Mouse (Mus musculus) layer of hippocampus, adult 2 months (tissue): ENCODE results near the gene Ap2m1. TPM values are rescaled to one million over a fixed set of nuclear protein-coding genes. Genes with fewer than 3 reads are reported as not detected.
A peak's percentile ranks its signal among the peaks of the same experiment; 100 is the strongest.

Experiments used
- DNase-seq, 2 experiments: peaks; one replicate each; pipeline ENCODE4 v3.0.0; 2022; ENCODE audit warnings: low spot score in 2 of 2
- H3K27ac ChIP-seq: fragments of 200-600 bp; 2 replicates; pipeline ENCODE4 v1.8.1; 2022
- H3K4me3 ChIP-seq: fragments of 200-600 bp; 2 replicates; pipeline ENCODE4 v1.8.1; 2022; ENCODE audit warnings: mild to moderate bottlenecking
- CTCF ChIP-seq: fragments of 200-600 bp; conservative IDR thresholded peaks from 2 replicates; pipeline ENCODE4 v1.8.1; 2022; ENCODE audit warnings: antibody characterized with exemption, mild to moderate bottlenecking, moderate library complexity
- total RNA-seq, 2 experiments: library from RNA; stranded (reverse); gene quantifications; 2 replicates each; pipeline ENCODE4 v1.2.3; 2021

Gene Ap2m1
- total RNA-seq, 2 experiments from 2014 or later: 712 to 736 TPM

DNA sequence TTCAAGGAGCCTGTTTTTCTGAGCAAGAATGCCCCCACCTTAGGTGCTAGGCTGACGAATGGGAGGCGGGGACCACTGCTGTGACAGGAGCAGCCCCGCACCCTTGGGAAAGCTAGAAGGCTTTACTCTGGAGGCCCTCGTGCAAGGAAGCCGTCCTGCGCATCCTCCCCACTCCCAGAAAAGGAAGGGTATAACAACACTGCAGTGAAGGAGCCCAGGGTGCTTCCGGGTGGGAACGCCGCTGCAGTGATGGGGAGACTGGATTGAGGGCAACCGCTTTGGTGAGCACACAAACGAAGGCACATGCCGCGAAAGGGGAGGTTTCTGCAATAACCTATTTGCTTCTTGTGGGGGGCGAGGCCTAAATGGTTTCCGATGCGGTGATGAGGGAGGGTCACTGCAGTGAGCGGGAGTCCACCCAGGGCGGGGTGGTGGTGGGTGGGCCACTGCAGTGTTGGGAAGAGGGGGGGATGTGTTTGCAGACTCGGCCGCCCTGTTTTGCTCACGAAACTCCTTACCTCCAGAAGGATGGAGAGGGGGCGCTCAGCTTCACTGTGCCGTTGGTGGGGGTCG lies 54.2 kb downstream of the Ap2m1 start, which contains the start of gene Vwa5b2:
Gene Vwa5b2 (plus strand): TSS at position 106 of the 573 bp plus-strand sequence.
- H3K27ac ChIP-seq: peak within 1 kb of the TSS; percentile 65
- no peak for TF ChIP-seq CTCF
- no peak for DNase-seq
- peak within 1 kb of the TSS; percentile 65 for H3K4me3 ChIP-seq

DNA sequence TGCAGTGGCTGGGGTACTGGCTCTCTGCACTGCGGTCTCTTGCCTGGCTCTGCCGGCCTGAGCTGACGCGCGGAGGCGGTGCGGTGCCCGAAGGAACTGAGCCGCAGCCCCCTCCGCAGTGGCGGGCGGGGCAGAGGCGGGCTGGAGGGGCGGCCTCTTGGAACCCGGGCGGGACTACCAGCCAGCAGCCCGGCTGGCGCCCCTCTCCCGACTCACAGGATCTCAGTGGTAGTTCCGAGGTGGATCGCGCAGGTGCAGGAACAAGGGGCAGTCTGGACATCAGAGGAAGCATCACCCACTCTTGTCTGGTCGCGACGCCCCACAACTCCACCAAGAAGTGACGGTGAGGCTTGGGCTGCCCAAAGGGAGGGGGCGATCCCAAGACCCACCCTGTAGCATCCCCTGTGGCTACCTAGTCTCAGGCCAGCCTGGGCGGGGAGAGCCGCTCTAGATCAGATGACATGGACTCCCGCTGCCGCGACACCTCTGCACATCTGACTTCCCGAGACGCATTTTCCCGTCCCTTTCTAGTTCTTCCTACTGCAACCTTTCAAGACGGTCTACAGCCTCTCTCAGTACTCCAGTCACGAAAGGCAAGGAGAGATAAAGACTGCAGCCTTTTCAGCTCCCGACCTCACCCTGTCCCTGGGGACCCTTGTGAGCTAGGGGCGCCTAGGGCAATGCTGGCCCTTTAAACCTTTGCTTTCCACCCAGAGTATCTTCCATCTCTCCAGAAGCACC lies 54.8 kb downstream of the Ap2m1 start:
- TF ChIP-seq CTCF: no peak
- H3K4me3 ChIP-seq: peak overlapping the region; percentile 65
- DNase-seq: peak in 1 of 2 experiments; percentile 36
- peak overlapping the region; percentile 65; the same call in 1 of the 2 replicates for H3K27ac ChIP-seq

DNA sequence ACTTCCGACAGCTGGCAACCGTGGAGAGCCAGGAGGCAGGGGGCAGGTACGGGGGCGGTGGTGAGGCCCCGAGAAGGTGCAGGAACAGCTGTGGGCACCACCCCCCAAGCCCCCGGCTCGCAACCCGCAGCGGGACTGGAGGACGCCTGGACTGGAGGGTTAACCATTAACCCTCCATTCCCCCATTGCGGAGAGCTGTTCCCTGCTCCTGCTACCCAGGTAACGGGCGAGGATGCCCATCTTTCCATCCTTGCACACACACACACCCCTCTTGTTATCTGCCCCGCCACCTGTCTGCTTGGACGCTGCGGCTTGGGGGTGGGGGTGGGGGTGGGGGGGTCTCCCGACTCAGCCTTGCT lies 55.4 kb downstream of the Ap2m1 start:
- no peak for DNase-seq
- Histone ChIP-seq H3K27ac (no peak overlapping the region), H3K4me3 (peak overlapping the region; percentile 65)
- no peak for TF ChIP-seq CTCF

- no peak overlapping the region for H3K27ac ChIP-seq
- TF ChIP-seq CTCF: no peak
- no peak overlapping the region for H3K4me3 ChIP-seq
- no peak for DNase-seq
These were observed 55.9 kb downstream of the Ap2m1 start for GRCm38 (mm10) chr16:20591076-20591705.

Other genes with a start within 250 kb of the Ap2m1 start
- gene Parl, start 233.1 kb upstream of the Ap2m1 start, total RNA-seq: 10 to 100 TPM; 51.4 to 56.4 TPM
- not detected for gene Cyp2ab1, start 210.1 kb upstream of the Ap2m1 start, total RNA-seq
- gene Abcc5, start 109.1 kb upstream of the Ap2m1 start, total RNA-seq: 100 to 1,000 TPM; 220 to 244 TPM
- 10 to 100 TPM; 48.9 to 50.4 TPM for gene Eif2b5, start 36.7 kb upstream of the Ap2m1 start, total RNA-seq
- 10 to 100 TPM; 56.5 to 56.9 TPM for gene Dvl3, start 18.5 kb upstream of the Ap2m1 start, total RNA-seq
- 10 to 100 TPM; 85.1 to 93.0 TPM for gene Abcf3, start 13.1 kb downstream of the Ap2m1 start, total RNA-seq
- 10 to 100 TPM; 25.2 to 27.2 TPM for gene Vwa5b2, start 54.0 kb downstream of the Ap2m1 start, total RNA-seq
- 1 to 10 TPM; 2.4 to 3.2 TPM for gene Eef1akmt4, start 76.1 kb downstream of the Ap2m1 start, total RNA-seq
- not detected for gene Gm49333, start 76.1 kb downstream of the Ap2m1 start, total RNA-seq
- 10 to 100 TPM in 1 of 2 experiments, 1 to 10 TPM in 1; 9.7 to 15.4 TPM for gene Alg3, start 76.3 kb downstream of the Ap2m1 start, total RNA-seq
- 10 to 100 TPM; 69.1 to 84.4 TPM for gene Camk2n2, start 85.8 kb downstream of the Ap2m1 start, total RNA-seq
- 10 to 100 TPM; 34.4 to 36.1 TPM for gene Ece2, start 94.3 kb downstream of the Ap2m1 start, total RNA-seq
- gene Psmd2, start 116.2 kb downstream of the Ap2m1 start, total RNA-seq: 100 to 1,000 TPM; 208 to 213 TPM
- 100 to 1,000 TPM; 283 to 297 TPM for gene Eif4g1, start 132.8 kb downstream of the Ap2m1 start, total RNA-seq
- gene Fam131a, start 157.8 kb downstream of the Ap2m1 start, total RNA-seq: 100 to 1,000 TPM; 450 to 457 TPM
- gene Polr2h, start 182.2 kb downstream of the Ap2m1 start, total RNA-seq: 10 to 100 TPM; 26.1 TPM
- 10 to 100 TPM; 74.2 to 79.5 TPM for gene Clcn2, start 182.3 kb downstream of the Ap2m1 start, total RNA-seq
- 10 to 100 TPM; 87.0 to 90.7 TPM for gene Chrd, start 197.6 kb downstream of the Ap2m1 start, total RNA-seq
- 10 to 100 TPM; 12.5 to 16.2 TPM for gene Thpo, start 199.0 kb downstream of the Ap2m1 start, total RNA-seq